Mouse (Mus musculus) fat pad, adult 2 months (tissue): ENCODE measurements around the gene AI467606.
A peak's percentile ranks its signal among the peaks of the same experiment; 100 is the strongest.

Experiments used
- DNase-seq: peaks from one replicate; pipeline ENCODE4 v3.0.0-alpha.2; 2011; ENCODE audit warnings: low read depth, low spot score; ENCODE audit errors: extremely low read depth

The AI467606 gene

DNA sequence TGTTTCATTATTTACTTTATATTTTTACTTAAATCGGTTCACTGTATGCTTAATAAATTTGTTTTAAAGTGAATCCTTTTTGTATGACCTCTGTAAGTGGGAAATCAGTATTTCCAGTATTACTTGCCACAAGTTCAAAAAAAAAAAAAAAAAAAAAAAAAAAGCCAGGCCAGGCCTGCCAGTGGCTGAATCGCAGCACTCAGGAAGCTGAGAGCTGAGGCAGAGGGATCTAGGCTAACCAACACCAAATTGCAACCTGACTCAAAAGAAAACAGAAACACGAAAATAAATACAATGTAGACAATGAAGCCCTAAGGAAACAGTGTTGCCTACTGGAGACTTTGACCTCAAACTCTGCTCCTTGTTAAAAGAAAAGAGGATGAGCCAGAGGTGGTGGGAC, 2.8 kb downstream of the AI467606 start:
- no peak for DNase-seq

DNA sequence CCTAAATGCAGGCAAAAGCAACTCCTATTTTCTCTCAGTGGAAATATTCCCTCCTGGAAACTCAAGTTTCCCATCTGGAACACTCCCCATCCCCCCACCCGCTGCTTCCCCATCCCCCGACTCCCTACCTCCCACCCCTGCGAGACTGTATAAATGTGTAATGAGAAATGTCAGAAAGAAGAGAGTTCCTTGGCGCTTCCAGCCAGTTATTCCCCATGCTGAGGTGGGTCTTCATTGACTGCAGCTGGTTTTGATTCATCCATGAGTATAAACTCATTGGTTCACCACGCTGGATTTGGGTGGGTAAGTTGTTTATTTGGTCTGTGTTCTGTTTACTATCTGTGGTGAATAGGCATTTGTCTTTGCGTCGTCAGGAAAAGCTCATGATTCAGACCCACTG, 5.3 kb downstream of the AI467606 start:
- DNase-seq = no peak

DNA sequence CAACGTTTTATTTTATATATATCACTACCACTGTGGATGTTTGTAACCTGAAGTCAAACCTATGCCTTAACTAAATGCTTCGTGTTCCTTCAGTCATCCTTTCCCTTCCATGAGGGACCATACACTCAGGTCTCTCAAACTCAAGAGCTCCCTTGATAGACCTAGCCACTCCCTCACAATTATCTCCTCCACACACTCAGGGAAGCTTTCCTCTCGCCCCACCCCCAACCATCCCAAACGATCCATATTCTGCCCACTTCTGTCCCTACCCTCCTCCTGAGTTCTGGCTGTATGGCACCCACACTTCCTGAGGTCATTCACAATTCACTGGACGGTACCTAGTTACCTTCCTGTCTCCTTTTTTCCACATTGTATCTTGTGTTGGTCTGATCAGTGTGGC, 7.4 kb downstream of the AI467606 start:
- DNase-seq = no peak

DNA sequence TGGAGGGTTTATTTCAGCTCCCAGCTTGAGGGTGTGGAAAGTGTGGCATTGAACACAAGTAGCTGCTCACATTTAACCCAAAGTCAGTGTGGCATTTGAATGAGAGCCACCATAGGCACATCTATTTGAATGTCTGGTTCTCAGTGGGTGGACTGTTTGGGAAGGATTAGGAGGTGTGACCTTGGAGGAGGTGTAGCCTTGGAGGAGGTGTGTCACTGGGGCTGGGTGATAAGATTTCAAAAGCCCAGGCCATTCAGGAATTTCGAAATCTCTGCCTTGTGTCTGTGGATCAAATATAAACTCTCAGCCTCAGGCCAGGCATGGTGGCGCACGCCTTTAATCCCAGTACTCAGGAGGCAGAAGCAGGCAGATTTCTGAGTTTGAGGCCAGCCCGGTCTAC, 7.8 kb downstream of the AI467606 start:
- DNase-seq = no peak

DNA sequence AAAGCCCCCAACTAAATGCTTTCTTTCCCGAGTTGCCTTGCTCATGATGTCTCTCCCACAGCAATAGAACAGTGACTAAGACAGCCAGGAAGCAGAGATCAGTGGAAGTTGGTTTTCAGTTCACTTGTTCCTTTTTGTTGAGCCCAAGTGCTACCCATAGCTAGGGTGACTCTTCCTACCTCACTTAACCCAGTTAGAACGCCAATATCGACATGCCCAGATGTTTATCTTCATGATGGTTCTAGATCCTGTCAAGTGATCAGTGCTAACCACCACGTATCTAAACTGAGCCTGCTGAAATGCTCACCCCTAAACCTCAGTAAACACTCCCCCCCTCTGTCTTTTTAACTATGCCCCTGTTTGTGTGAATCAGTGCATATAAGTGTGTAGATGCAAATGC, 8.4 kb downstream of the AI467606 start:
- DNase-seq = no peak

DNA sequence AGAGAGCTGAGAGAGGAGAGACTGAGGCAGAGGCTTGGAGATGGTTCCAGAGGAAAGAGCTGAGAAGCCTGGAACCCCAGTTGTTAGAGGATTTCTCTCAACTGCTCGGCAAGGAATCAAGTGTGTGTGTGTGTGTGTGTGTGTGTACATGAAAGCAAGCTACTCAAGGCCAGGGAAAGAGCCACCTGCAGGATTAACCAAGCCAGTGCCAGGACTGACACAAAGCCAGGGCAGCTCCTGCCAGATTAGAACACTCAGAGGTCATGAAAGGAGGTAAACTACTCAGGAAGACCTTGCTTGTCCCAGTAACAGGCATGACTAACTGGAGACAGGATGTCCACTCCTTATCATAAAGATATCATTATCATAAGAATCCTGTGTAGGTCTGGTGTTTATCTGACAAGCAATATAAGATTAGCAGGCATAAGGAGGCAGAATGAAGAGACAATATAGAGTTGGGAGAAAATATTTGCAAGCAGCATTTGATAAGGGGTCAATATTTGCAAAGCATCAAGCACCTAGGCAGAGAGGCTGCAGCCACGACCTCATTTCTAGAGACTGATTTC, 10.4 kb downstream of the AI467606 start:
- no peak for DNase-seq

DNA sequence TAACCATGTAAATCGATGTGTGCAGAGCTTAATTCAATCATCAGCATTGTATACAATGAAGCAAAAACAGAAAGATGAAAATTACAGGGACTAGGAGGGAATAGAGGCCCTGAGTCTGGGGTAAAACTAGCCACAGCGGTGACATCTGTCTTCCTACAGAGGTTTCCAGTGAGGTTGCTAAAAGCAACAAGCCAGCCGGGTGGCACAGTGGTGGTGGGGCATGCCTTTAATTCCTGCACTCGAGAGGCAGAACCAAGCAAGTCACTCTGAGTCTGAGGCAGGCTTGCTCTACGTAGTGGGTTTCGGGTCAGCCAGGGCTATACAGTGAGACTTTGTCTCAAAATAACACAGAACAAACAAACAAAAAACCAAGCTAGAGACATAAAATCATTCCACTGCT, 11.0 kb downstream of the AI467606 start:
- DNase-seq = no peak

DNA sequence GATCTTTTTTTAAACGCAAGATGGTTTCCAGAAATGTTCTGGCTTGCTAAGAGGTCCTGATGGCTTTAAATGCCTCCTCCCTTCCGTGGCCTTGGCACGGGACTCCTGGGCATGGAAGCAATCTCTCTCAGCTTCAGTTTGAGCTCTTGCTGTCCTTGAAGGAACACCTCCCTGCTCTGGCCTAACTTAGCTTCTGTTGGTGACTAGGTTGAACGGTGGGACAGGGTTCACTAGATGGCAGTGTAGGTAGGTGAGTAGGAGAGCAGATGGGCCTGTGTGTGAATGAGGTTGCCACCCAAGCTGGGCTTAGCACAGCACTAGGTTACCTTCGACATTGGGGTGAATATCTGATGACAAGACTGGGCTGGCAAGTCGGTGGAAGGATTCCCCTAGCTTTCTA, 12.8 kb downstream of the AI467606 start:
- no peak for DNase-seq

DNA sequence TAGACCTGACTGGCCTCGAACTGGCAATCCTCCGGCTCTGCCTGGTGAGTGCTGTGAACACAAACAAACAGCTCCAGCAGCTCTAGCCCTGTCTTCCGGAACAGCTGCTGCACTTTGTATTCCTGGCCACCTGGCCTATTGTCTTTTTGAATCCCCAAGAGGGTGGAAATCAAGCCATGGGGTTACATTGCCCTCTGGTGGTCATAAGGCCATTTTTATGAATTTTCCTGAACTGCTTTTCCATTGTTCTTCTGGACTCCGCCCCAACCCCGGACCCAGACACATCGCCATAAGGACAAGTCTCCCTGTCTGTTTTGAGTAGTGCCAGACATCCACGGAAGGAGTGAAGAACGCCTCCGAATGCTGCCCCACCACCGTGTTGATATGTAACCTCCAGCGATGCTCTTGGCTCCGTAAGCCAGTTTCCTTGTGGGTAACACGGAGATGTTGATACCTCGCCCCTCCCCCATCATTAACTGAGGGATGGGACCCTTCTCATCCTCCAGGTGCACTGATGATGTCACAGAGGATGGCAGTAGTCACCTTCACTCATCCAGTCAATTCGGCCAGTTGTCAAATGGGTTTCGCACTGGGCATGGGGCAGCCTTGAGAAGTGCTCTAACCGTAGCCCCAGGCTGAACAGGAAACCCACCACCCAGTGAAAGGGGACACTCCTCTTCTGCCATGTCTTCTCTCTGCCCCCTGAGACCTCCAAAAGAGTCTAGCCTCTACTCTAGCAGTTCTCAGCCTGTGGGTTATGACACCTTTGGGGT, 13.6 kb downstream of the AI467606 start:
- DNase-seq = no peak

DNA sequence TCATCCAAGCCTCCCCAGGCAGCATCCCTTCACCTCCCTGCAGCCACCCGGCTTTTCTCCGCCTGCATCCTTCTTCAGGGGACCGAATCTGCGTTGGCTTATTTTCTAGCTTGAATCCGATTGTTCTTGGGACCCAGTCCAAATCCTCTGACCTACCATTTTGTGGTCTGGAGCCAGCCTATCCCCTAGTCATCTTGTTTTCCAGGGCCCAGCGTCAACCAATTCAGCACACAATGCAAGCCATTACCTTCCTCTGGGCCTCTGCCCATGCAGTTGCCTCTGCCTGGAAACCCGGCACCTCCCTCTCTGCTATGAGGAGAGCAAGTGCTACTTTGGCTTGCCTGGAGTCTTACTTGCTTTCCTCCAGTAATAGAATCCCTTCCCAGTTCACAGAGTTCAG, 14.4 kb downstream of the AI467606 start:
- DNase-seq = no peak

DNA sequence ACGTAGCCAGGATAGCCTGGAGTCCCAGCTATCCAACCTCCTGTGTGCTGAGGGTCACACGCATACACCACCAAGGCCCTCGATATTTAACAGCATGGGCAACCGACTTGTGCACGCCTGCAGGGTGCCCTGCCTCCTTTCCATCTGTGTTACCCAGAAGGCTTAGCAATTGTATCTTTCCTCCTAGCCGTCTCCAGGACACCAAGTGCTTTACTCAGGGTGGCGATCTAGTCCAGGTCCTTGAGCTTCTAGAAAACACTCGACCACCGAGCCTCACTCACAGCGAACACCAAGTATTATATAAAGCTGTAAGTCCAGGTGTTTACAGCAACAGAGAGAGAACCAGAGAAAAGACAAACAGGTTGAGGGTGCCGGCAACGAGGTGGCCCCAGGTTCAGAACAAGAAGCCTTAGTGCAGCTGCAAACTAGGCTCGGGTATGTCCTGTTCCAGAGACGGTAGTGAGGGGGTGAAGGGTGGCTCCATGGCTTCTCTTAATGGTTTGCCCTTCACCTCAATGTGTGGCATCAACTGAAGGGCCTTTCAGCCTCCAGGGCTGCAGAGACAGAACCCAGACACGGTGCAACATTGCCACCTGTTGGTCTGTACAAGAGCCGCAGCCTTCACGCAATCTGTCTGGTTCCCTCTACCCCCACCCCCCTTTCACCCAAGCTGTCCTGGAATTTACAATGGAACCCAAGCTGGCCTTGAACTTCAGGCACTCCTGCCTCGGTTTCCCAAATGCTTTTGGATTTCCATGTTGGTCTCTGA, 19.3 kb downstream of the AI467606 start:
- DNase-seq = no peak

DNA sequence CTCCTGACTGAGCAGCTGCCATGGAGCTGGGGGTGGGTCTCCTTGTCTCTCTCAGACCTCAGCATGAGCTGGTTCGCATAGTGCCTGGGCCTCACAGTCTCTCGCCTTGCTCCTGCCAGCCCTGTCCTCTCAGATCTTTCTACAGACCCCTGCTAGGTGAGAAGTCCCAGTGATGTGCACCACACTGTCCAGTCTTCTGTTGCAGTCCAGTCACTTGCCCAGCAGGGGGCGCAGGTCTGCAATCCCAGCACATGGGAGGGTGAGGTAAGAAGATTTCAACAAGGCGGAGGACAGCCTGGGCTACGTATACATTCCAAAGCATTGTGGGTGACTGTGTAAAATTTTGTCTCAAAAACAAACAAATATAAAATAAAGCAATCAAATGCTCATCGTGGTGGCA, 20.3 kb downstream of the AI467606 start:
- DNase-seq = no peak

DNA sequence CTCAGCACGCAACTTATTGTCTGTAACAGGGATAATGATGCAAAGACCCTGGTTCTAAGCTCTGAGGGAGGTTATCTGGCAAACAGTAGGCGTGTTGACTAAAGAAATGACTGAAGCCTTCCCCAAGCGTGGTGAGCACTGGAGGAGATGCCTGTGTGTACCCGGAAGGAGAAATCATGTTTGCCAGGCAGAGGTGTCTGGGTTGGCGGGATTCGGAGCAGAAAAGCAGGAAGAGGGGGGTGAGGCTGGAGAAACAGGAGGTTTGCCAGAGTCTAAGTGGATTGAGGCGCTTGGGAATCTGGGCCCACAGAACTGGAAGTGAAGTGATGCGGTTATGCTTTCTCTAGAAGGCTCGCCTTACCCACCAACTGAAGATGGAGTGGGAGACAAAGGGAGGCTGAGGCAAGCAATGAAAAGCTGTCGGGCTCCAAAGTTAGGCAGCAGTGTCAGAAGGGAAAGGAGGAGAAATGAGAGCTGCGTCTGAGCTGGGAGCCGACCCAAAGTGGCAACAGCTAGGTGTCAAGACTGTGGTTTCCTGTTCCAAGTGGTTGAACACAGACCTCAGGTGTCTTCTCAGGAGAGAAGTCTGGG, 21.2 kb downstream of the AI467606 start:
- DNase-seq = no peak

DNA sequence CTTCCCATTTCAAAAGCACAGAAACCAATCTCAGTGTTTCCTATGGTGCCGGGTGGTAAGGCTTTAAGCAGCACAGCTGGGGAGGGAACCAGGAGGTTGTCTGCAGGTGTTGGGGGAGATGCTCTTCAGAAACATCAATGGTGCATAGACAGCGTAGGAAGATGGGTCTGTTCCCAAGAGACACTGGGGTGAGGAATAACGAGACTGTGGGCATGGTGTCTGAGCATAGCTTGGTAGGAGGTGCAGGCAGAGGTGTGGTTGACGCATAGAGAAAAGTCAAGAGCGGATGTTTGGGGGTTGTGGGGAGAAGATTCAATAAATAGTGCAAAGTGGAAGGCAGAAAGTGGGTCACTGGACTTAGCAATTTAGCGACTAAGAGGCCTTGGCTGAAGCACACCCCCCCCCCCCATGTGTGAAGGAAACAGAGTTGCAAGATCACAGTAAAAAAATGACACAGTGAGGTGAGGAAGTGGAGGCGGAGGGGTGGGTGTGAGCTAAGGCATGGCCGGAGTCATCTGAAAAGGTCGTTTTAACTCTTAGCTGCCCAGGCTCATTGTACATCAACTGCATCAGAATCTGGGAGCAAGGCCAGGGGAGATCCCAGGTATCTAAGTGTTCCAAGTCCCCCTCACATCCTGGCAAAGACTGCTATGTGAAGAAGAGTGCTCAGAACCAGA, 21.9 kb downstream of the AI467606 start:
- no peak for DNase-seq

DNA sequence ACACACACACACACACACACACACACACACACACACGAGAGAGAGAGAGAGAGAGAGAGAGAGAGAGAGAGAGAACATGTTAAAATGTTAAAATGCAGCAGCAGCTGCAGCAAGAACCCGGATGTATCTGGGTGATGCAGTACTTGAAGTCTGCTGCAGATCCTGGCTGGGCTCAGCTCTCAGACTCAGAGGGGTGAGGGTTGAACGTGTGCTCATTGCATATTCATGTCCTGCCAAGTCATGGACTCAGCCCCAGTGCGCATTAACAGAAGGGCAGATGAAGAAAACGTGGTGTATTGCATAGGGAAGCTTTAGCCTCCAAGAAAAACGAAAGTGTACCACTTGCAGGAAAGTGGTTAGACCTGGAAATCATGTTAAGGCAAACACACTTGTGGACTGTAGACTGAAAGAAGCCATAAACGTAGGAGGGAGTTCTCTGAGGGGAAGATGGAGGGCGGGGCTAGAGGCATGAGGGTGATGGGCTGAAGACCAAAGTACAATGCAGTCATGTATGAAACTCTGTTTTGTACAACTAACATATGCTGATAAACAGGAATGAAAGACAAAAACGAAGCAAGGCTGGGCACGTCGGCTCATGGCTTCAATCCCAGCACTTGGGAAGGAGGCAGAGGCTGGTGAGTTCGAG, 22.6 kb downstream of the AI467606 start:
- DNase-seq = peak; percentile 25

DNA sequence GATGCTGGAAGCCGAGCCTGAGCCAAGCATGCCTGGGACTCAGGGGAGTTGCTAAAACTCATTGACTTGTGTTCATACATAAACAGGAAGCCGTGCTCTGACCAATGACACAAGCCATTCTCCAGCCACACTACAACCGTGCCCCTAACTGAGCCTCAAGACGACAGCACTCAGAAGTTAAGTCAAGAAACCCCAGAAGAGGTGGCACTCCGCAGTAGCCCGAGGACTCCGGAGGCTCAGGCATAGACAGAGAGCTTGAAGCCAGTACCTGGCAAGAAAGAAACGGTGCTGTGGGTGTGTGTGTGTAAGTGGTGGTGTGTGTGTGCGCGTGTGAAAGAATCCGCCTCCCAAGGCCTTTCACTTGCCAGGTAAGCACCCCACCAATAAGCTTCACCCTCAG, 23.8 kb downstream of the AI467606 start:
- DNase-seq = no peak

DNA sequence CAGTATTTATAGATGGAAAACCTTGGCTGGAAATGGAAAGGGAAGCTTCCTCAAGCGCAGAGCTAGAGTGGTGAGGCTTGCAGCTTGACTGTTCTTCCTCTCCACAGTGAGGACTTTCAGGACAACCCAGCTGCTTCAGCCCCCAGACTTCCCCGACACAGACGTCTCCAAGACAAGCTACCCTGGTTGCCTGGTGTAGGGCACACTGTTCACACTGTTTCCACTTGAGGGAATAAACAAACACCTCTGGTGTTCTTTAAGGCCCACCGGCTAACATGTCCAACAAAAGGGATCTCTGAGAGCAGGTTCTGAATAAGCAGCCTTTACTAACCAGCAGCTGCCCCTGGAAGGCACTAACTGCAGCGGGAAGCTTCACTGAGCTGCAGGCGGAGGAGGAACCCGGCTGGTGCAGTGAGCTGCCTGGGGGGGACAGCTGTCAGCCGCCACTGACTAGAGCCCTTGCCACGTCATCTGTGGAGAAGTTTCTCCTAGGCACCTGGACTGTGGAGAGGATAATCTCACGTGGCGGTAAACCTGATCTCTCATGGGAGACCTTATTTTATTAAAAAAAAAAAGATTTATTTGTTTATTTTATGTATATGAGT, 25.3 kb downstream of the AI467606 start:
- DNase-seq = no peak

DNA sequence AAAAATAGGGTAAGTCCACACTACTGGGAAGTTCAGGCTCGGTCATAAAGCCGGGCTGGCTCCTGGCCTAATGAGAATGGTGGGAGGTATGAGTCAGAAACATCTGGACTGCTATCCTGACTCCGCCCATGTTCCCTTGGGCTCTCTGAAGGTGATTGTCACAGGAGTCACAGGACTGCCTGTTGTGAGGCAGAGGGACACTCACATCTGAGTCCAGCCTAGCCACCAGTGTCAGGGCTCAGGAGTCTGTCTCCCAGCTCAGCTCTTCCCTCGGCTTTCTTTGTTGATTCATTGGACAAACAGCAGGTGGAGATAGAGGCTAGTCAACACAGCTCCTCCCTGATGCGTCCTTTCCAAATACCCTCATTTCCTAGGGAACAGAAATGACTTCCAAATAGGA, 26.8 kb downstream of the AI467606 start:
- DNase-seq = peak; percentile 37

DNA sequence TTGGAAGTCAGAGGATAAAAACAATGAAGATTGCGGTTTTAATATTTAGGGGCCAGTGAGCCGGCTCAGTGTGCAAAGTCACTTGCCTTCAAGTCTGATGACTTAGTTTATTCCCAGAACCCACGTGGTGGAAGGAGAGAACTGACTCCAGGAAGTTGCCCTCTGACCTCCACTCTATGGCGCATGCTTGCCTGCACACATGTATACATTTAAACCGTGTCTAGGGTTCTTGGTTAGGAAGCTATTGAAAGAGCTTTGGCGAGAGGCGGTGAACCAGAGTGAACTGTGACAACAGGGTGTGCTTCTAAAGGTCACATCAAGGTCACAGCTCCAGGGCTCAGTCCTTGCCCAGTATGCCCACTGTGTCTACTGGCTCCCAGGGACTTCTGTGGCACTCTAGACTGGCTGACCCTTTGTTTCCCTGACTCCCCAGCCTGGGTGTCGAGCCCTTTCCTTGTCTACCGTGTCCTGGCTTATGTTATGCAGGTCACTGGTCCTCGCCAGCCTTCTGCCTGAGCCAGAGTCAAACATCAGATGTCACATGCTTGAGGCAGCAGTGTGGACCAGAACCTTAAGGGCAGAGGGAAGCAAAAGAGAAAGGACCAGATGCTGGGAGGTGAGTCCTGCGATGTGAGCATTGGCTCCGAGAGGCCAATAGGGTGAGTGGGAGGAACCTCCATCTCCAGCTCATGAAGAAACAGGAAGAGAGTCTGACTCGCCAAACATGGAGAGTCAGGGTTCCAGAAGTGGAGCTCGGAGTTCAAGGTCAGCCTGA, 27.7 kb downstream of the AI467606 start:
- DNase-seq = no peak
